Mouse (Mus musculus) C2C12 (cell line): ENCODE measurements around the gene Sf3b2. TPM values are rescaled to one million over a fixed set of nuclear protein-coding genes. Genes with fewer than 3 reads are reported as not detected.
"Not testable (repeated sequence)": the region's sequence is repeated elsewhere in the genome, so short reads cannot be mapped to it uniquely, and the experiment has no call there.

Experiments used
- H3K27me3 ChIP-seq: one replicate; pipeline ENCODE4 v1.6.1; 2011; ENCODE audit not compliant: control insufficient read depth, insufficient read depth, insufficient read length
- H3K36me3 ChIP-seq: one replicate; pipeline ENCODE4 v1.6.1; 2011; ENCODE audit not compliant: control insufficient read depth, insufficient read depth
- H3K4me3 ChIP-seq: one replicate; pipeline ENCODE4 v1.5.1; 2011; ENCODE audit warnings: mild to moderate bottlenecking, control low read depth; ENCODE audit not compliant: poor library complexity, insufficient read depth, severe bottlenecking
- H3K79me2 ChIP-seq: one replicate; pipeline ENCODE4 v1.6.1; 2011; ENCODE audit not compliant: control insufficient read depth, insufficient read depth
- H3K79me3 ChIP-seq: one replicate; pipeline ENCODE4 v1.6.1; 2011; ENCODE audit warnings: low read depth, control low read depth
- H3ac ChIP-seq: one replicate; pipeline ENCODE3; 2011; ENCODE audit warnings: low read depth; ENCODE audit not compliant: control insufficient read depth, insufficient read length
- CEBPB ChIP-seq: IDR thresholded peaks from one replicate; pipeline ENCODE4 v1.6.1; 2011; ENCODE audit warnings: low read depth, mild to moderate bottlenecking, control low read depth, moderate library complexity
- CTCF ChIP-seq: IDR thresholded peaks from one replicate; pipeline ENCODE4 v1.5.1; 2011; ENCODE audit not compliant: control insufficient read depth, insufficient read depth, insufficient read length
- FOSL1 ChIP-seq: IDR thresholded peaks from one replicate; pipeline ENCODE4 v1.8.0; 2011; ENCODE audit warnings: mild to moderate bottlenecking, low read length; ENCODE audit not compliant: poor library complexity, insufficient read depth, severe bottlenecking
- MAX ChIP-seq: IDR thresholded peaks from one replicate; pipeline ENCODE4 v1.6.1; 2011; ENCODE audit warnings: mild to moderate bottlenecking, control low read depth
- MYOD1 ChIP-seq: IDR thresholded peaks from one replicate; pipeline ENCODE4 v1.6.1; 2011; ENCODE audit warnings: low read depth; ENCODE audit not compliant: control insufficient read depth, insufficient read length
- MYOG ChIP-seq: IDR thresholded peaks from one replicate; pipeline ENCODE4 v1.6.1; 2011; ENCODE audit not compliant: control insufficient read depth, insufficient read length; ENCODE audit errors: extremely low read depth
- USF1 ChIP-seq: IDR thresholded peaks from one replicate; pipeline ENCODE4 v1.6.1; 2011; ENCODE audit warnings: low read depth, mild to moderate bottlenecking, control low read depth, moderate library complexity
- polyA plus RNA-seq: library from polyadenylated mRNA; unstranded; fragments of >200 nt; fragmentation: generic; extraction: Trizol; gene quantifications from one replicate; pipeline ENCODE4 v1.2.1, GENCODE M21; 2012; ENCODE audit warnings: missing spikeins

Gene Sf3b2
- polyA plus RNA-seq, 1 experiment, result 149 TPM

DNA sequence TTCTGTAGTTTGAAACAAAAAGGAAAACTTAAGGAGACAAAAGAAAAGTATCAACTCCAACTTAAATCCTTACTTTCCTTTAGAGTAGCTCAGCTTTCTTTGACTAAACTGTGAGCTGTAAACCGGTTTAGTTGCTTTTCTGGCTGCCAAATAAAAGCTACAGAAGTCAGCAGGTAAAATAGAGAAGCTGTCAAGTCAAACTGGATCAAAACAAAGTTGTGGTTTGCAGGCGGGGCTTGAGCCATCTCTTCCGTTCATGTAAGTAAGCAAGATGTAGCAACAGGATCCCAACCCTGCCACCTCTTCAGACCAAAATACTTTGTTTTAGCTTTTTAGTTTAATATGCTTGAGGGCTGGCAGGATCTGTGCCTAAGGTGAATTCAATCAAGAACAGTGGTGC lies 38.1 kb downstream of the Sf3b2 start:
- TF ChIP-seq MYOD1, result no peak
- no peak for TF ChIP-seq MYOG
- no peak for TF ChIP-seq FOSL1
- TF ChIP-seq CTCF, result no peak
- TF ChIP-seq MAX, result no peak
- no peak for TF ChIP-seq CEBPB
- no peak for TF ChIP-seq USF1

DNA sequence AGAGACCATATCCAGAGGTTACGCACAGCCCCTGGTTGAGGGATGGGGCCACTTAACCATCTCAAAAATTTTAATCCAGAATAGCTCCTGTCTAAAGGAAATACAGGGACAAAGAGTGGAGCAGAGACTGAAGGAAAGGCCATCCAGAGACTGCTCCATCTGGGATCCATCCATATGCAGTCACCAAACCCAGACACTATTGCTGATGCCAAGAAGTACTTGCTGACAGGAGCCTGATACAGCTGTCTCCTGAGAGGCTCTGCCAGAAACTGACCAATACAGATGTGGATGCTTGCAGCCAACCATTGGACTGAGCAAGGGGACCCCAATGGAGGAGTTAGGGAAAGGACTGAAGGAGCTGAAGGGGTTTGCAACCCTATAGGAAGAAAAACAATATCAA lies 58.3 kb downstream of the Sf3b2 start:
- H3K79me2 ChIP-seq, H3K36me3 ChIP-seq, H3K27me3 ChIP-seq, H3K79me3 ChIP-seq, H3ac ChIP-seq, H3K4me3 ChIP-seq: not testable (repeated sequence)

More for the DNA sequence above, 38.1 kb downstream of the Sf3b2 start:
- no peaks in the 10 kb centered on the region for H3K27me3 ChIP-seq
- no peak overlapping the region for H3ac ChIP-seq
- H3K4me3 ChIP-seq, result no peak overlapping the region
- no peaks in the 10 kb centered on the region for H3K79me3 ChIP-seq
- H3K36me3 ChIP-seq, result no peaks in the 10 kb centered on the region
- no peaks in the 10 kb centered on the region for H3K79me2 ChIP-seq

DNA sequence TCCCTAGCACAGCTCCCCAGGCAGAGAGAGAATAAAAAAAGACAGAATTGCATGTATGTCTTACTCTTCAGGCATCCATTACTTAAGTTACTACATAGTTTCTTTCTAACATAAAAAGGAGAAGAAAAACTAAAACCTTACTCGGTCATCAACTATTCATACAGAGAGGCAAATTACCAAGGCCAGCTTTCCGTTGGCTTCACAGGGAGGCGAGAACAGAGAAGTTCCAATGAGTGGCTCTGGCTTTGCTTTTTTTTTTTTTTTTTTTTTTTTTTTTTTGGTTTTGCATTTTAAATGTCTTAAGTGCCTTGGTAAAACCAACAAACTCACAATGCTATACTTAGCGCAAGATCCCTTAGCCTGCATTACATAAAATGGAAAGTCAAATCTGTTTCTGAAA lies 62.6 kb downstream of the Sf3b2 start:
- Histone ChIP-seq H3ac (no peak overlapping the region), H3K4me3 (no peak overlapping the region), H3K36me3 (no peaks in the 10 kb centered on the region), H3K79me3 (no peaks in the 10 kb centered on the region), H3K79me2 (no peaks in the 10 kb centered on the region), H3K27me3 (no peaks in the 10 kb centered on the region)
- TF ChIP-seq USF1 (no peak), CEBPB (no peak), MYOG (no peak), CTCF (no peak), FOSL1 (no peak), MYOD1 (no peak), MAX (no peak)

DNA sequence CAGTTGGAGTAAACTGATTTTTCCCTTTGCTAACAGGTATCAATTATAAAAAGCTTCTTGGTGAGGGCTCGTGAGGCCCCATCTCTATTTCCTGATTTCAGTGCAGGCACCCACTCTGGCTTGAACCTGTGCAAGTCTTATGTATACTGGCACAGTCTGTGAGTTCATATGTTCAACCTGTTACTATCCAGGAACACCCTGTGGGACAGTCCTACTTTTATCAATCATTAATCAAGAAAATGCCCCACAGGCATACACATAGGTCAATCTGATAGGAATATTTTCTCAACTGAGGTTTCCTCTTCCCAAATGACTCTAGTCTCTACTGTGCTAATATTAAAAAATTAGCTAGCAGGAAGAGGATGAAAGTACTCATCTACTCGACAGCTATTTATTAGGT lies 65.1 kb downstream of the Sf3b2 start:
- H3ac ChIP-seq, result no peak overlapping the region
- H3K79me3 ChIP-seq, result no peaks in the 10 kb centered on the region
- no peaks in the 10 kb centered on the region for H3K79me2 ChIP-seq
- H3K36me3 ChIP-seq, result no peaks in the 10 kb centered on the region
- H3K4me3 ChIP-seq, result no peak overlapping the region
- TF ChIP-seq MYOD1 (no peak), MAX (no peak), USF1 (no peak), CEBPB (no peak), MYOG (no peak), CTCF (no peak), FOSL1 (no peak)
- no peaks in the 10 kb centered on the region for H3K27me3 ChIP-seq

DNA sequence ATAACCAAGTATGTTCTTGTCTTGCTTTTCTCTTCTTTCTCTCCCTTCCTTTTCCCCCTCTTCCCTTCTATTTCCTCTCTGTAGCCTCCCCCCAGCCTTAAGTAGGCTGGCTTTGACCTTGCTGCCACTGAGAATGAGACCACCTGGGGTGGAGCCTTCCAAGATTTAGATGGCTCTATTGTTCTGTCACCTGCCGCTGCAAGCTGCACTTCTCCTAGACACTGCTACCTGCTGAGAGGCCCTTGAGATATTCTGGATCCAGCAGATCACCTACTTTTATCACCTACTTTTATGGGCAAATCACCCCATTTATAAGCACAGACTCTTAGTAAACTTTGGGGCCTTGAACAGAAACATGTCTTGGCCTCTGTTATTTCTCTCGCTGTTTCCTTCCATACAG lies 70.6 kb downstream of the Sf3b2 start:
- no peaks in the 10 kb centered on the region for H3K79me3 ChIP-seq
- H3K79me2 ChIP-seq, result no peaks in the 10 kb centered on the region
- no peak for TF ChIP-seq USF1
- TF ChIP-seq CEBPB, result no peak
- no peak for TF ChIP-seq FOSL1
- TF ChIP-seq MAX, result no peak
- no peak for TF ChIP-seq MYOD1
- no peak for TF ChIP-seq CTCF
- no peak for TF ChIP-seq MYOG
- H3K4me3 ChIP-seq, result no peak overlapping the region
- no peaks in the 10 kb centered on the region for H3K36me3 ChIP-seq
- H3K27me3 ChIP-seq, result no peaks in the 10 kb centered on the region
- H3ac ChIP-seq, result no peak overlapping the region

DNA sequence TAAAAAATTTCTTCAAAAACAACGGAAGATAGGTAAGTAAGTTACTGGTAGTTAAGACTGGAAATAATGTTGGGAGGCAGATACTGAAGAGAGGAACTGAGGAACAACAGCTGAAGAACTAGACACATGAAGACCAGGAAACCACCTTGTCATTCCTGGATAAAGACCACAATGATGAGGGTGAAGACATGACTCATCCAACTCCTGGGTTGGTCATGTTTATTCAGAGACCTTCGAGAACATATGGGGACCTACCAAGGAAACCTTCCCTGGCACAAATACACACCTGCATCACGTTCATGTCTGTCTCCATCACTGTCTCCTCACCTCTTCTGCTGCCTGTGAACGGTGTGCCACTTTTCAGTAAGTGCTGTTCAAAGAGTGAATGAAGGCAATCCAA lies 71.2 kb downstream of the Sf3b2 start:
- H3ac ChIP-seq, result no peak overlapping the region
- no peaks in the 10 kb centered on the region for H3K27me3 ChIP-seq
- H3K4me3 ChIP-seq, result no peak overlapping the region
- H3K36me3 ChIP-seq, result no peaks in the 10 kb centered on the region
- no peaks in the 10 kb centered on the region for H3K79me2 ChIP-seq
- no peaks in the 10 kb centered on the region for H3K79me3 ChIP-seq
- TF ChIP-seq MYOD1, result no peak
- no peak for TF ChIP-seq CTCF
- TF ChIP-seq MAX, result no peak
- TF ChIP-seq MYOG, result no peak
- no peak for TF ChIP-seq USF1
- no peak for TF ChIP-seq CEBPB
- TF ChIP-seq FOSL1, result no peak

Other genes starting within 250 kb of the Sf3b2 start
- gene Rin1, start 245.0 kb downstream of the Sf3b2 start, polyA plus RNA-seq, result 48.9 TPM
- gene Cd248, start 227.4 kb downstream of the Sf3b2 start, polyA plus RNA-seq, result 3.2 TPM
- gene Tmem151a, start 209.9 kb downstream of the Sf3b2 start, polyA plus RNA-seq, result 4.6 TPM
- gene Yif1a, start 206.9 kb downstream of the Sf3b2 start, polyA plus RNA-seq, result 57.6 TPM
- 1.9 TPM for gene Cnih2, start 196.9 kb downstream of the Sf3b2 start, polyA plus RNA-seq
- 212 TPM for gene Rab1b, start 188.4 kb downstream of the Sf3b2 start, polyA plus RNA-seq
- 30.5 TPM for gene Klc2, start 176.9 kb downstream of the Sf3b2 start, polyA plus RNA-seq
- gene Pacs1, start 22.3 kb downstream of the Sf3b2 start, polyA plus RNA-seq, result 10.1 TPM
- gene Gal3st3, start 2.9 kb upstream of the Sf3b2 start, polyA plus RNA-seq, result not detected
- gene Catsper1, start 40.3 kb upstream of the Sf3b2 start, polyA plus RNA-seq, result not detected
- gene Cst6, start 54.1 kb upstream of the Sf3b2 start, polyA plus RNA-seq, result 85.8 TPM
- 48.5 TPM for gene Eif1ad, start 71.3 kb upstream of the Sf3b2 start, polyA plus RNA-seq
- 506 TPM for gene Banf1, start 71.7 kb upstream of the Sf3b2 start, polyA plus RNA-seq
- gene Sart1, start 93.2 kb upstream of the Sf3b2 start, polyA plus RNA-seq, result 68.5 TPM
- gene Tsga10ip, start 107.1 kb upstream of the Sf3b2 start, polyA plus RNA-seq, result 0.02 TPM
- gene Drap1, start 129.5 kb upstream of the Sf3b2 start, polyA plus RNA-seq, result 428 TPM
- 90.3 TPM for gene AI837181, start 129.7 kb upstream of the Sf3b2 start, polyA plus RNA-seq
- 146 TPM for gene Fosl1, start 152.1 kb upstream of the Sf3b2 start, polyA plus RNA-seq
- gene Ccdc85b, start 162.4 kb upstream of the Sf3b2 start, polyA plus RNA-seq, result 30.5 TPM
- gene Fibp, start 165.2 kb upstream of the Sf3b2 start, polyA plus RNA-seq, result 83.7 TPM
- 4.8 TPM for gene Ctsw, start 173.1 kb upstream of the Sf3b2 start, polyA plus RNA-seq
- 177 TPM for gene Efemp2, start 178.5 kb upstream of the Sf3b2 start, polyA plus RNA-seq
- gene Mus81, start 192.9 kb upstream of the Sf3b2 start, polyA plus RNA-seq, result 50.3 TPM
- gene Cfl1, start 195.0 kb upstream of the Sf3b2 start, polyA plus RNA-seq, result 2,315 TPM
- gene 1700020D05Rik, start 208.3 kb upstream of the Sf3b2 start, polyA plus RNA-seq, result 0.15 TPM
- 1.1 TPM for gene Snx32, start 215.1 kb upstream of the Sf3b2 start, polyA plus RNA-seq